Mouse (Mus musculus) forebrain, embryonic 14.5 days (tissue): ENCODE measurements around the gene Tnnc2. TPM values are rescaled to one million over a fixed set of nuclear protein-coding genes. Genes with fewer than 3 reads are reported as not detected.

ENCODE experiments used
- ATAC-seq: fragments of 200-750 bp; cut with Nextera tagmentation; 2 replicates; pipeline ENCODE4 v1.8.0; 2017; ENCODE audit warnings: mild to moderate bottlenecking, moderate library complexity
- DNase-seq: peaks from one replicate; pipeline ENCODE4 v3.0.0-alpha.2; 2015; ENCODE audit warnings: low spot score
- H3K27ac ChIP-seq: fragments of 300-500 bp; sonication (generic); 2 replicates; pipeline ENCODE4 v1.5.1; 2014; ENCODE audit warnings: low read depth, mild to moderate bottlenecking, control low read depth, low read length, moderate library complexity
- H3K27me3 ChIP-seq: fragments of 300-500 bp; sonication (generic); replicated peaks from 2 replicates; pipeline ENCODE4 v1.6.1; 2014; ENCODE audit warnings: low read length, control low read depth, mixed read lengths; ENCODE audit not compliant: control insufficient read depth, insufficient read depth
- H3K36me3 ChIP-seq: fragments of 300-500 bp; sonication (generic); 2 replicates; pipeline ENCODE4 v1.6.1; 2014; ENCODE audit warnings: low read length, control low read depth; ENCODE audit not compliant: control insufficient read depth, insufficient read depth
- H3K4me1 ChIP-seq: fragments of 300-500 bp; sonication (generic); 2 replicates; pipeline ENCODE4 v1.6.1; 2014; ENCODE audit warnings: antibody characterized with exemption, low read length, control low read depth; ENCODE audit not compliant: control insufficient read depth, insufficient read depth
- H3K4me2 ChIP-seq: fragments of 300-500 bp; sonication (generic); 2 replicates; pipeline ENCODE4 v1.6.1; 2014; ENCODE audit warnings: mild to moderate bottlenecking, control low read depth, low read length
- H3K4me3 ChIP-seq: fragments of 300-500 bp; sonication (generic); 2 replicates; pipeline ENCODE4 v1.5.1; 2014; ENCODE audit warnings: low read depth, low read length, control low read depth
- H3K9ac ChIP-seq: fragments of 300-500 bp; sonication (generic); 2 replicates; pipeline ENCODE4 v1.6.1; 2014; ENCODE audit warnings: mild to moderate bottlenecking, low read length, control low read depth, moderate library complexity
- H3K9me3 ChIP-seq: fragments of 300-500 bp; sonication (generic); replicated peaks from 2 replicates; pipeline ENCODE4 v1.6.1; 2016; ENCODE audit warnings: low read length, control low read depth, mixed read lengths; ENCODE audit not compliant: control insufficient read depth
- WGBS: fragments of 180-500 bp; shearing (Covaris S2); extraction: QIAGEN DNeasy Blood & Tissue Kit; methylation state at CpG from one replicate; pipeline ENCODE4 v1.1.7; 2014; 5-methylcytosine and 5-hydroxymethylcytosine counted together
- polyA plus RNA-seq: library from polyadenylated mRNA; unstranded; fragments of >200 nt; fragmentation: Nextera tagmentation; extraction: Ambion mirVana; gene quantifications from 2 replicates; pipeline ENCODE4 v1.2.1, GENCODE M21; 2014

Gene Tnnc2
- polyA plus RNA-seq, 1 experiment from 2014 or later, result not detected

- peaks cover 94% of the 10 kb centered on the region for H3K36me3 ChIP-seq
- H3K4me2 ChIP-seq, result no peak overlapping the region
- DNase-seq (no peak), ATAC-seq (no peak)
- H3K9ac ChIP-seq, result no peak overlapping the region
- no peaks in the 10 kb centered on the region for H3K27me3 ChIP-seq
- no peak overlapping the region for H3K27ac ChIP-seq
- 92% methylated on average over 2 of the region's 2 CpGs for WGBS
- no peaks in the 10 kb centered on the region for H3K9me3 ChIP-seq
- H3K4me1 ChIP-seq, result no peaks in the 10 kb centered on the region
- H3K4me3 ChIP-seq, result no peak overlapping the region
These were observed 18.3 kb downstream of the Tnnc2 start for GRCm38 (mm10) chr2:164761502-164761901.

DNA sequence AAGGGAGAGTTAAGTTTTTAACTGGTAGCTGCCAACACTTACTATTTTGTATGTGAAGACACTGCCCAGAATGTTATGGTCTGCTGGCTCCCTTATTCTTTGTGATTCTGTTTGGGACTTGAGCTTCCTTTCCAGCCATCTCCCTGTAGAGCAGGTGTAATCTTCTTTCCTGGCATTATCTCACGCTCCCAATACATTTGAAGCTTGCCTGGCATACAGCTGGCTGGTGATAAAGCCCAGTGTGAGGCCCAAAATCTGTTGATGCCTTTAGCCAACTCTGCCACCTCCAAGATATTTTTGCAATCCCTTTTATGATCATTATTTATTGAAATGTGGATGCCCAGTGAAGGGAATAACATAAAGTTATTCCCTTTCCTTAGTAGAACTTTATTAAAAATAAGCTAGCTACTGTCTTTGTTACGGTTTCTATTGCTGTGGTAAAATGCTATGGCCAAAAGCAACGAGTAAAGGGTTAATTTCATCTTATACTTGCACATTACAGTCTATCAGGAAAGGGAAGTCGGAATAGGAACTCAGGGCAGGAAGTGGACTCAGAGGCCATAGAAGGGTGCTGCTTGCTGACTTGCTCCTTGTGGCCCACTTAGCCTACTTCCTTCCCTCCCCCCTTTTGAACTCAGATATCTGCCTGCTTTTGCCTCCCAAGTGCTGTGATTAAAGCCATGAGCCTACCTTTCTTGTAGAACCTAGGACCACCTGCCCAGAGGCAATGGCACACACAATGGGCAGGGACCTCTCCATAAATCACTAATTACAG lies 19.5 kb downstream of the Tnnc2 start:
- 90% methylated on average over 4 of the region's 4 CpGs for WGBS
- no peak for ATAC-seq
- H3K36me3 ChIP-seq, result peaks cover 94% of the 10 kb centered on the region
- no peak overlapping the region for H3K9ac ChIP-seq
- no peak overlapping the region for H3K27ac ChIP-seq
- H3K4me2 ChIP-seq, result no peak overlapping the region
- H3K4me3 ChIP-seq, result no peak overlapping the region
- no peaks in the 10 kb centered on the region for H3K9me3 ChIP-seq
- H3K27me3 ChIP-seq, result no peaks in the 10 kb centered on the region
- no peaks in the 10 kb centered on the region for H3K4me1 ChIP-seq
- no peak for DNase-seq

DNA sequence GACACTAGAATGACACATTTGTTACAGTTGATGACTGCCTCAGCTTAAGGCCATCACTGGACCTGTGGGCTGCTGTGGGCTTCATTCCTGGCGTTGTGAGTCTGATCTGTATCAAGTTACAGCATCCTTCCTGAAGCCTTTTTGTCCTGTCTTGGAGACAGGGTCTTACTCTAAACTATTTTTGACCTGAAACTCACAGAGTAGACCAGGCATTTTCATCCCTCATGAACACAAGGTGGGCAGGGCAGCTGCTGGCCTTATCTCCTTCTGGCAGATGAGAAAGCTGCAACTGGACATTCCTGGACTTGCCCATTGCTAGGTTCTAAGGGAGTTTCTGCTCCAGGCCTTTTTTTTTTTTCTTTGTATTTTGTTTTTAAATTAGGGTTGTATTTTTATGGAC lies 21.1 kb downstream of the Tnnc2 start:
- Histone ChIP-seq H3K36me3 (peaks cover 100% of the 10 kb centered on the region), H3K27me3 (no peaks in the 10 kb centered on the region), H3K9ac (no peak overlapping the region), H3K27ac (no peak overlapping the region), H3K4me1 (no peaks in the 10 kb centered on the region), H3K9me3 (no peaks in the 10 kb centered on the region), H3K4me2 (no peak overlapping the region), H3K4me3 (no peak overlapping the region)
- ATAC-seq (no peak), DNase-seq (no peak)
- 71% methylated on average over 1 of the region's 1 CpGs for WGBS

DNA sequence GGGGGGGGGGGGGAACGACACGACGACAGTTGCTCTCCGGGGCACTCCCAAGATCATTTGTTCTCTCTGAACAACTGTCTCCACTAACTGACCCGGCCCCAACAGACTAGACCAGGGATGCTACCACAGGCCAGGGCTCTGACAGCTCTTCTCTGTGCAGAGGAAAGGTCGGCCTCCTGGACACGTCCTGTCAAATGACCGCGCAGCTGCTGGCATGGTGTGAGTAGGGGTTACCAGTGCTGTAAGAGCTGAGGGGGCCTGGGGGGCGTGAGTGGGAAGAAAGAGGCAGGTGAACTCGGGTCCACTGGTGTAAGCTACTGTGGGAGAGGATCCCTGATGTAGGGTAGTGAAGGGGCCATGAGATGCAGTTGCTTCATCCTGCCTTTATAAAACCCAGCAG lies 21.9 kb downstream of the Tnnc2 start:
- Histone ChIP-seq H3K9ac (no peak overlapping the region), H3K9me3 (no peaks in the 10 kb centered on the region), H3K27ac (no peak overlapping the region), H3K4me1 (no peaks in the 10 kb centered on the region), H3K4me2 (no peak overlapping the region), H3K36me3 (peaks cover 100% of the 10 kb centered on the region), H3K4me3 (no peak overlapping the region), H3K27me3 (no peaks in the 10 kb centered on the region)
- DNase-seq, result no peak
- no peak for ATAC-seq
- 90% methylated on average over 10 of the region's 11 CpGs for WGBS

GRCm38 (mm10) chr2:164754800-164755199 lies 25.0 kb downstream of the Tnnc2 start:
- Histone ChIP-seq H3K4me3 (no peak overlapping the region), H3K4me1 (no peaks in the 10 kb centered on the region), H3K27ac (no peak overlapping the region), H3K36me3 (peaks cover 97% of the 10 kb centered on the region), H3K9ac (no peak overlapping the region), H3K4me2 (no peak overlapping the region), H3K27me3 (no peaks in the 10 kb centered on the region), H3K9me3 (no peaks in the 10 kb centered on the region)
- ATAC-seq (no peak), DNase-seq (no peak)
- WGBS, result 89% methylated on average over 2 of the region's 2 CpGs

- H3K4me1 ChIP-seq, result no peaks in the 10 kb centered on the region
- H3K36me3 ChIP-seq, result peaks cover 91% of the 10 kb centered on the region
- H3K9me3 ChIP-seq, result no peaks in the 10 kb centered on the region
- no peak overlapping the region for H3K27ac ChIP-seq
- H3K4me3 ChIP-seq, result no peak overlapping the region
- DNase-seq, result no peak
- H3K4me2 ChIP-seq, result no peak overlapping the region
- H3K9ac ChIP-seq, result no peak overlapping the region
- no peak for ATAC-seq
- WGBS, result 92% methylated on average over 11 of the region's 11 CpGs
- H3K27me3 ChIP-seq, result no peaks in the 10 kb centered on the region
These were observed 25.7 kb downstream of the Tnnc2 start for GRCm38 (mm10) chr2:164754105-164754504.

- DNase-seq (no peak), ATAC-seq (no peak)
- Histone ChIP-seq H3K36me3 (peaks cover 89% of the 10 kb centered on the region), H3K4me3 (no peak overlapping the region), H3K4me2 (no peak overlapping the region), H3K9me3 (no peaks in the 10 kb centered on the region), H3K27me3 (no peaks in the 10 kb centered on the region), H3K4me1 (no peaks in the 10 kb centered on the region), H3K27ac (no peak overlapping the region), H3K9ac (no peak overlapping the region)
- 94% methylated on average over 2 of the region's 2 CpGs for WGBS
These were observed 27.3 kb downstream of the Tnnc2 start for GRCm38 (mm10) chr2:164752454-164752853.

GRCm38 (mm10) chr2:164748991-164749390 lies 30.8 kb downstream of the Tnnc2 start:
- WGBS, result 91% methylated on average over 6 of the region's 6 CpGs
- peaks cover 10% of the 10 kb centered on the region; the same call in 1 of the 2 replicates for H3K4me1 ChIP-seq
- no peak overlapping the region for H3K4me2 ChIP-seq
- H3K9ac ChIP-seq, result no peak overlapping the region
- peaks cover 56% of the 10 kb centered on the region for H3K36me3 ChIP-seq
- H3K27me3 ChIP-seq, result no peaks in the 10 kb centered on the region
- ATAC-seq (no peak), DNase-seq (no peak)
- H3K27ac ChIP-seq, result no peak overlapping the region
- no peak overlapping the region for H3K4me3 ChIP-seq
- H3K9me3 ChIP-seq, result no peaks in the 10 kb centered on the region

- 84% methylated on average over 4 of the region's 4 CpGs for WGBS
- H3K27ac ChIP-seq, result no peak overlapping the region
- H3K9me3 ChIP-seq, result no peaks in the 10 kb centered on the region
- no peaks in the 10 kb centered on the region for H3K27me3 ChIP-seq
- ATAC-seq, result no peak
- no peak for DNase-seq
- peaks cover 48% of the 10 kb centered on the region for H3K36me3 ChIP-seq
- no peak overlapping the region for H3K4me2 ChIP-seq
- H3K4me3 ChIP-seq, result no peak overlapping the region
- H3K9ac ChIP-seq, result no peak overlapping the region
- H3K4me1 ChIP-seq, result peaks cover 10% of the 10 kb centered on the region; the same call in 1 of the 2 replicates
These were observed 31.6 kb downstream of the Tnnc2 start for GRCm38 (mm10) chr2:164748191-164748590.
